Comparison of ENCODE assay signal across 28 mouse cellular contexts in genomic region chr9:67211220-67211619, GRCm38 (mm10).
"Had no signal": no experiment of that assay in that cellular context is flagged by ENCODE, and none has a peak within 500 bp of the region (broad histone marks: within the 10 kb centered on the region; RNA-seq: fewer than 3 reads in every experiment).

No protein-coding gene starts in this region.

- H3K4me1 ChIP-seq: forebrain, embryonic 13.5 days; forebrain, embryonic 15.5 days had no signal

- H3K4me2 ChIP-seq: embryonic facial prominence, embryonic 12.5 days; embryonic facial prominence, embryonic 13.5 days; embryonic facial prominence, embryonic 15.5 days; forebrain, embryonic 12.5 days; forebrain, embryonic 13.5 days; forebrain, embryonic 15.5 days had no signal

- H3K4me3 ChIP-seq: embryonic facial prominence, embryonic 10.5 days; embryonic facial prominence, embryonic 12.5 days; embryonic facial prominence, embryonic 13.5 days; embryonic facial prominence, embryonic 15.5 days; erythroblast, embryonic 14.5 days; forebrain, embryonic 10.5 days; forebrain, embryonic 12.5 days; forebrain, embryonic 13.5 days; forebrain, embryonic 15.5 days; gastrocnemius, adult 2 months; heart, adult 2 months had no signal

- H3K9ac ChIP-seq: embryonic facial prominence, embryonic 12.5 days; embryonic facial prominence, embryonic 13.5 days; embryonic facial prominence, embryonic 15.5 days; forebrain, embryonic 12.5 days; forebrain, embryonic 13.5 days; forebrain, embryonic 15.5 days; forebrain, postnatal 0 days had no signal

- H3K9me3 ChIP-seq: embryonic facial prominence, embryonic 10.5 days; embryonic facial prominence, embryonic 12.5 days; embryonic facial prominence, embryonic 13.5 days; embryonic facial prominence, embryonic 15.5 days; forebrain, embryonic 10.5 days; forebrain, embryonic 12.5 days; forebrain, embryonic 13.5 days; forebrain, embryonic 15.5 days had no signal

- H3K27me3 ChIP-seq: embryonic facial prominence, embryonic 12.5 days; embryonic facial prominence, embryonic 13.5 days; embryonic facial prominence, embryonic 15.5 days; forebrain, embryonic 12.5 days; forebrain, embryonic 13.5 days; forebrain, embryonic 15.5 days had no signal

- H3K27ac ChIP-seq: embryonic facial prominence, embryonic 12.5 days; embryonic facial prominence, embryonic 13.5 days; embryonic facial prominence, embryonic 15.5 days; forebrain, embryonic 10.5 days; forebrain, embryonic 12.5 days; forebrain, embryonic 13.5 days; forebrain, embryonic 15.5 days; gastrocnemius, adult 2 months; heart, adult 2 months had no signal

- ATAC-seq: forebrain, embryonic 13.5 days; forebrain, embryonic 14.5 days; forebrain, embryonic 15.5 days; forebrain, embryonic 16.5 days; forebrain, postnatal 0 days had no signal

- DNase-seq: cerebellum, adult 8-10 months; cerebellum, adult 9-10 months; cerebellum, adult 9-11 months; cerebellum, postnatal 10 days; cerebellum, postnatal 14 days; cerebellum, postnatal 25 days; cerebellum, postnatal 36 days; embryo, embryonic 11 days; forebrain, postnatal 0 days; gastrocnemius, postnatal 10 days; gastrocnemius, postnatal 14 days; gastrocnemius, postnatal 25 days; gastrocnemius, postnatal 36 days; heart, adult 11 months; heart, adult 18-20 months; heart, adult 2 months had no signal

- H3K36me3 ChIP-seq: embryonic facial prominence, embryonic 10.5 days; embryonic facial prominence, embryonic 12.5 days; embryonic facial prominence, embryonic 13.5 days; embryonic facial prominence, embryonic 15.5 days; forebrain, embryonic 10.5 days; forebrain, embryonic 12.5 days; forebrain, embryonic 15.5 days had no signal
